Mouse (Mus musculus): ENCODE measurements around the gene Atl2.

DNA sequence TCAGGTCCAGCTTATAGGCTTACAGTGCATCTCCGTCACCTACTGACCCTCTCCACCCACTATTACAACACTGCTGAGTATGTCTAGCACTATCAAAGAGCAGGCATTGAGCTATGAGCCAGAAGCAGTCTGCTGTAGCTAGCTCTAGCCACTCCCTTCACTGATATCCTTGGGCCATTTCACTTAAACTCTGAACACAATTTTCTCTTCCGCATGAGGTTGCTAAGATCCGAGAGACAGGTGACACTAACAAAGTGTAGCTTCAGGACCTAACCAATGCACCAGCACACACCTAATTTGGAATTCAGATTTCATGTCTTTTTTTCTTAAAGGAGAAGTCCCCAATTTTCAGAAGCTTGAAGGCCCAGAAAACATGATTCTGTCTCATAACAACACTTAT, 30.6 kb upstream of the Atl2 start:
- no peak for TF ChIP-seq CTCF (IDR thresholded peaks at IDR 0.05)
- TF ChIP-seq EP300 (IDR thresholded peaks at IDR 0.05), result no peak
